Mouse (Mus musculus) kidney, adult 2 months (tissue): Measurements from ENCODE around the gene Kiss1r.

Source experiments
- CTCF ChIP-seq: fragments of 200-500 bp; conservative IDR thresholded peaks from 2 replicates; pipeline ENCODE4 v1.5.1; 2011; ENCODE audit warnings: low read depth, mild to moderate bottlenecking, control low read depth, low read length, moderate library complexity, mixed read lengths; ENCODE audit not compliant: insufficient read depth, insufficient read length
- POLR2A ChIP-seq: fragments of 200-500 bp; IDR thresholded peaks from one replicate; pipeline ENCODE4 v1.6.1; 2011; ENCODE audit warnings: low read depth, low read length, control low read depth

DNA sequence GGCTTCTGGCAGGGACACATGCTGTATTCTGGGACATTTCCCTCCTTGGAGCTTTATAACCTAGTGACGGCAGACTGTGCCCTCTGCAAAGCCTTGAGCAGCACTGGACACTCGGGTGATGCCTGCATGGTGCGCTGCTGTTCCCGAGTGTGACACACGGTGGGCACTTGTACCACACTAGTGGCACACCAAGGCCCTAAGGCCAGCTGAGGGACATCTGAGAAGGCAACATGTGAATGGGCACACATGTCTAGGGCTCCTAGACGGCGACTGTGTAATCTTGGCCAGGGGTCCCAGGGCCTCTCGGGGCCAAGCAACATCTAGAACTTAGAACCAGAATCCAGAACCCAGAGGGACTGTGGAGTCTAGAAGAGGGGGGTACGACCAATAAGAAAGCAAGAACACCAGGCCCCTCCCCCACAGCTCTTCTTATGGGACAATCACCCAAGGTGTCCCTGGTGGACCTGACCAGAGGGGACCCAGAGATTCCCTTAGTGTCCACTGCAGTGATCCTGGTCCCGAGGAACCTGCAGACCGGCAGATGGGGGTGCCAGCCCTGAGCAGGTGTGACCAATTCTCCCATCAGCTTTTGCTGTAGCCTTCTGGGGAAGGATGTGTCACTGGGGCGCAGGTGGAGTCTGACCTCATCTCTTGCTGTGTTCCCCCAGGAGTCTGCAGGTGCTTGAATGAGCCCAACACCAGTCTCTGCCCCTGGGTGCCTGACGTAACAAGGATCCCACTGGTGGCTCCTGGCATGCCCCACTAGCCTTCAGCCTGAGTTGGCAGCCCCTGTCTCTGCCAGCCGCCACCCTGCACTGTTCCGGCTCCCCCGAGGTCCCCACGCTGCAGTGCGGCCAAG lies 13.4 kb downstream of the Kiss1r start:
- TF ChIP-seq POLR2A (no peak), CTCF (no peak)
